Mouse (Mus musculus) right cerebral cortex, postnatal 4 days (tissue): ENCODE results near the gene Calcb.
"Not testable (repeated sequence)": the region's sequence is repeated elsewhere in the genome, so short reads cannot be mapped to it uniquely, and the experiment has no call there.

Experiments used
- DNase-seq: peaks from one replicate; pipeline ENCODE4 v3.0.0-alpha.2; 2022

The Calcb gene

DNA sequence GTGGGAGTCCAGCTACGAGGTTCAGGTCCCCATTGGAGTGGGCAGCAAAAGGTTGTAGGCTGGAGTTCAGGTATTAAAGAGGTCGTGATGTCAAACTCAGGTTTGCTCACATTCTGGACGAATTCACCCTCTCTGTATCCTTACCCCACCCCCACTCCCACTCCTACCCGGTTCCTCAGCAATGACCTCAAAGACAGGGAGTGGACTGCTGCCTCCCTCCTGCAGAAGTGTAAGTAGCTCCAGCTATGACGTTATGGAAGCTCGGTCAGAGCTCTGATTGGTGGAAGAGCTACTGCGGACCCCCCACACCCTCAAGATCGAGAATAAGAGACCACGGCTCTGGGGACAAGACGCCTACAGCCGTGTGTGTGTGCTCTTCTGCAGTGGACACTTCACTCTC is at the start of gene Calcb:
Gene Calcb, plus strand, starts transcription at position 344 of the 400 bp plus-strand sequence.
- DNase-seq: no peak

- no peak for DNase-seq
Measured at GRCm38 (mm10) chr7:114671405-114671804, 47.0 kb upstream of the Calcb start.

- no peak for DNase-seq
Measured at GRCm38 (mm10) chr7:114672697-114673096, 45.7 kb upstream of the Calcb start.

DNA sequence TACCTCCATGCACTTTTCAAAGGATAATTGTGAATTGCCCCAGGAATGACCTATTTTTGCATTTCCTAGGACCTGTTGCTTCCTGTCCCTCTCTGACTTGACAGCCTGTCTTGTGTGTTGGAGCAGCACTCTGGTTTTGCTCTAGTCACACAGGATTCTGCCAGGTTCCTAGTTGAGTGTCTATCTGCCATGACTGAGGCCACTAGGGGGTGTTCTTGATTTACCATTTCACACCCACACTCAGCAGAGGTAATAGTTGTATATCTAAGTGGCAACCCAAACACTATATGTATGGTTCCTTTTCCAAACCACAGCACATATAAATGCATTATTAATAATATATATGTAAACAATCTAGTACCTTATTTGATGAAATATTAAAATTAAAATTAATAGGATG is 26.1 kb upstream of the Calcb start:
- DNase-seq: no peak

- no peak for DNase-seq
Measured at GRCm38 (mm10) chr7:114700871-114701270, 17.6 kb upstream of the Calcb start.

GRCm38 (mm10) chr7:114706716-114707115 is 11.7 kb upstream of the Calcb start:
- no peak for DNase-seq

DNA sequence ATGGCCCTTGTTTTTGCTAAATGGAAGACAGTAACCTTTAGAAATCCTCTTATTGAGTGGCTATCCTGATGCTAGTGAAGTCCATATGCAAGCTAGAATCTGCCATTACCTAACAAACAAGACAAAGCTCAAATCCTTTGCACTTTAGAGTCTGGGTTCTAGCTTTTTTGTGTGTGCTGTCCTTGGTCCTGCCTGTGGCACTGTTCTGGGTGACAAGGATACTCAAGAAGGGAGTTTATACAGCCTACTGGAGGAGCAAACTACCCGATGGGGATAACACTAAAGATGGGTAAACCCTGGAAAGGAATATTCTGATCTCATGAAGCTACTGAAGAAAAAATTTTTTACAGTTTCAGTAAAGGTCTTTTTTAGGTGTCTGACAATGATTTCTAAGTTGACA is 11.0 kb upstream of the Calcb start:
- no peak for DNase-seq

DNA sequence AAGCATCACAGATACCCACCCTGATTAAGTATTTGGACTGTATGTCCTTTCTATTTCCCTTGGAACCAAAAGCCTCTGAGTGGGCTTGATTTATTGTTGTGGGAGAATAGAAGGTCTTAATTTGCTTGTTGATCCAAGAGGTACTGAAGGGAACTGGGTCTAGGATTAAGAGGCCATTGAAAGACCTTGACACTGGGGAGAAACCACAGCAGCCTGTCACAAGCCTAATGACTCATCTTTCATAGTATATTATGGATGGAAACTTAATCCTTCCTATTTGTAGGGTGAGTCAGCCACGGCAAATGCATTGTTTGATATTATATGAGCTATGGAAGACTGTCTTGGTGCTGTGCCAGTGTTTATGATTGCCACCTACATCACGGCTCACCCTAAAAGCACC is 8.0 kb upstream of the Calcb start:
- DNase-seq: no peak

DNA sequence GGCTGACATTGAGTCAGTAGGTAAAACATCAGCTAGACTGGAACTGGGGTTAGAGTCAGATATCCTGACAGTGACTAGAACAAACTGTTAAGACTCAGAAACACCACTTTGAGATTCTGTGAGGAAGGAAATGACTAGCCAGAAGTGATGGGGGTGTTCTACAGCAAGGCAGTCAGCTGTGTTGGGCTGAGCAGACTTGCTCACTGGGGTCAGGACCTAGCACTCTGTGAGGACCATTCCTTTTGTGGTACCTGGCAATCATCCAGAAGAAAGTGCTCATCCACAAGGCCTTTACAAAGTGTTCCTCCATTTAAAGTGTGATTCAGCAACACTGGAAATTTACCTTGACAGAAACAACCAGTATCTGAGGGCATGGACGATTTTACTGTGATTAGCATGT is 5.9 kb upstream of the Calcb start:
- DNase-seq: no peak

GRCm38 (mm10) chr7:114719381-114720131 is 1.1 kb downstream of the Calcb start:
- DNase-seq: no peak

GRCm38 (mm10) chr7:114729696-114730095 is 11.3 kb downstream of the Calcb start:
- DNase-seq: not testable (repeated sequence)

DNA sequence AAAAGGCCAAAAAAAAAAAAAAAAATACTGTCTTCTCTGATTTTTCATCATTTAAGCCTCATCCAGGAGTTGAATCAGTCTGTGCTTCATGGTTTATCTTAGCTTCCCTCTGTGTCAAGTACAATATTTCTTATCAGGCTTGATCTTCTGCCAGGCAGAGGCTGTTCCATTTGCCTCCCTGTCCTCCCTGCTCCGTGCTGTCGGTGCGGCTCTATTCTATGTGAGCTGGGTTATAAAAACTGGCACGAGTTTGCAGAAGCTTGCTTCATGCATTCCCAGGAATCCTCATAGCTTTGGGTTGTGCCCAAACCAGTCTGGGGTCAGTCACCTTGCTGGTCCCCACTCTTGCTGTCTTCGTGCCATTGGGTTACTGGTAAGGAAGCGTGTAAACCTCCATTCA is 12.7 kb downstream of the Calcb start:
- no peak for DNase-seq

- DNase-seq: not testable (repeated sequence)
Measured at GRCm38 (mm10) chr7:114731700-114732099, 13.3 kb downstream of the Calcb start.

DNA sequence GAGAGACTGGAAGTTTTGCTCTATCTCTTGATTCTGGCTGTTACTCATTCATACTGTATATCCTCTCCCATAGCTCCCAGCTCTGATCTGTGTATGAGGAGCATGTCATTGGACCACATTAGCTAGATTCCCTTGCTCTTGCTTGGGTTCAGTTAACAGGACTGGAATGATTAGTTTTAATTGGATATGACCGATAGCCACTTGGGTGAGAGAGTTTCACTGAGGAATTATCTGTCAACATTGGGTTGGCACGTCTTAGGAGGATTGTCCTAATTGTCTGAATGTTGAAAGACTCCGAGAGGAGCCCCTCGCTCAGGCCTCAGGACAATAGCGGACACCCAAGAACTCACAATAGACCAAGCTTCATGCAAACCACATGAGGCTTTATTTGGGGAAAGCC is 17.8 kb downstream of the Calcb start:
- no peak for DNase-seq

DNA sequence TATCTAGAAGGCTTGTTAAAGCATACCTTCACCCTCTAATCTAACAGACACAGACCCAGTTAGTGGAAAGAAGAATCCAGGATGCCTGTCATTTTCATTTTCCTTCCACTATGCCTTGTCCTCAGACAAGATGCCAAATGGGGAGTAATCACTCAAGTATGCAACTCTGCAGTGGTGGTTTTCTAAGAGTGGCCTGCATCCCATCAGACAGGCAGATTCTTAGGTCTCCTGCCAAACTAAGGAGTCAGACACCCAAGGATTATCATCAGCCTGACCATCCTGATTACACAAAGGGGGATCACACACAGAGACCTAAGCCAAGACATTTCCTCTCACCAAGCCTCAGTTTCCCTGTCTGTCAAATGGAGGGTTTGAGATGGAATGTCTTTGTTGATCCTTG is 19.7 kb downstream of the Calcb start:
- no peak for DNase-seq

- DNase-seq: no peak
Measured at GRCm38 (mm10) chr7:114740360-114741165, 22.1 kb downstream of the Calcb start.

DNA sequence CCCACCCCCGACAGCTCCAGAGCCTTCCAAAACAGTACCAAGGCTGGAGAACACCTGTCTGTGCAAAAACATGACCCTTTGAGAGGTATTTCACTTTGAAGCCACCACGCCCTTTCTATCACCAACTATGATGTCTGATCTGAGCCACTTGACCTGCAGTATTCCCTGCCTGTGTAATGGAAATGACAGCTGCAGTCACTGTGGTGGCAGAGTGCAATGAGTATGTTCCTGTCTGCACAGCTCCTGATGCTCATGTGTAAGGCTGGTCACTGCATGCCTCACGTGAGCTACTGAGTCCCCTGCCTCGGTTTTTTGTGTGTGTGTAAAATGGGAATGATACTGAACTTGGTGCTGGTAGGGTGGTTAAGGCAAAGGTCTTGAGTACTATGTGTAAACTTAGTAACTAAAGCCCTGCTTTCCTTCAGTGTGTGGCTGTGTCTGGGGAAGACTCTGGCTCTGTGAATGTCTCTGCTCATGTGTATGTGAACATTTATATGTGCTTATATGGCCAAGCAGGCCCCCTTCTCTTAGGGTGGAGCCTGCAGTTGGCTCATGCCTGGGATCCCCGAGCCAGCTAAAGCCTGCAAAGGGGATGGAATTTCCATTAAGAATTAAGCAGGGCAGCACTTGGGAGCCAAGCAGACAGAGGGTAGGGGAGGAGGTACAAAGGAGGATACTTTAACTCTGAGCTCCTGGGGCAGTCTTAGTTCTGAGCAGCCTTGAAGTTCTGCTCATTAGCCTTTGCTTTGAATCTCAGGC is 24.8 kb downstream of the Calcb start, which contains the start of gene Insc:
Gene Insc, plus strand, starts transcription at position 673 of the 759 bp plus-strand sequence.
- no peak for DNase-seq

- no peak for DNase-seq
Measured at GRCm38 (mm10) chr7:114744639-114745245, 26.3 kb downstream of the Calcb start.

- peak; percentile 5 for DNase-seq
Measured at GRCm38 (mm10) chr7:114745481-114746271, 27.2 kb downstream of the Calcb start.

DNA sequence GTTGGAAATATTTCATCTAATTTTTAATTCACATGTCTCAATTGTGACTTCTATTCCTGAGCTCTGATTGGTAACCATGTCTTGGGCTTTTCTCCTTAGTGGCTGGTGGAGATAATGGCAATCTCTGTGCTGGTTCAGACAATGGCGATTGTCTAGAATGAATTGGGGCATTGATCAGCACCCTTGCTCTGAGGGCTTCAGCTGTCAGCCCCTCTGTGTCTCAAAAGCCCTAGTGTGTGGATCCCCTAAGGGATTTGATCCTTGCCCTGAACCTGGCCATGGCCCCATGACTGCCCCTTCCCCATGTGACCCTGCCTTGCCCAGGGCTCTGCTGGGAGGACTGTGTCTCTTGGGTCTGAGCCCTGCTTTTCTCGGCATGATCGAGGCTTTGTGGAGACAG is 29.2 kb downstream of the Calcb start:
- DNase-seq: no peak

- DNase-seq: no peak
Measured at GRCm38 (mm10) chr7:114748239-114748638, 29.8 kb downstream of the Calcb start.

GRCm38 (mm10) chr7:114753471-114753870 is 35.0 kb downstream of the Calcb start:
- no peak for DNase-seq
